Mouse (Mus musculus) thymus, postnatal 10 days (tissue): ENCODE results near the gene Rad51b.

Experiments used
- DNase-seq, 2 experiments: peaks; one replicate each; pipeline ENCODE4 v3.0.0; 2021; ENCODE audit warnings: low spot score in 2 of 2

Gene Rad51b

DNA sequence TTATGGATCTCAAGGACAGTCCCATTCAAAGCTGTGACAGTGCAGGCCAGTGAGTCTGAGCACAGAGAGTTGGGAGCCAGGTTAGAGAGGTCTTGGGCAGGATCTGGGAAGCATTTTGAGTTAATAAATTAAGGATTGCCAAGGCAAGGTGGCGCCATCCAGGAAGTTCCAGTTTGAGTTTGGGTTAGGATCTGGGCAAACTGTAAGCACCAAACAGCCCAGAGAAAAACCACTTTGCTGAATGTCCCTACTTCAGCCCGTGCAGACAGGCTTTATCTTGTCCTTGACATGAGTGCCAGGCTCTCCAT, 563.1 kb downstream of the Rad51b start:
- DNase-seq: no peak
